Mouse (Mus musculus) adrenal gland, postnatal 14 days (tissue): ENCODE results near the gene Arhgap44. TPM values are rescaled to one million over a fixed set of nuclear protein-coding genes. Genes with fewer than 3 reads are reported as not detected.
A peak's percentile ranks its signal among the peaks of the same experiment; 100 is the strongest.

Experiments
- DNase-seq: peaks from one replicate; pipeline ENCODE4 v3.0.0; 2021; ENCODE audit warnings: mixed read lengths
- microRNA-seq, 2 experiments: library from miRNA; unstranded; fragments of <30 nt; microRNA quantifications; one replicate each; pipeline ENCODE4 v1.2.0; 2021
- total RNA-seq: library from RNA; stranded (reverse); gene quantifications from 2 replicates; pipeline ENCODE4 v1.2.3, GENCODE M21; 2021

Gene Arhgap44
- total RNA-seq, 1 experiment from 2014 or later: 8.2 TPM

- peak; percentile 68 for DNase-seq
These were observed 159.2 kb downstream of the Arhgap44 start for GRCm38 (mm10) chr11:65003611-65004010.

- DNase-seq: no peak
These were observed 161.0 kb downstream of the Arhgap44 start for GRCm38 (mm10) chr11:65001729-65002128.

- no peak for DNase-seq
These were observed 163.1 kb downstream of the Arhgap44 start for GRCm38 (mm10) chr11:64999685-65000084.

GRCm38 (mm10) chr11:64998439-64998838 lies 164.3 kb downstream of the Arhgap44 start:
- no peak for DNase-seq

GRCm38 (mm10) chr11:64988556-64988955 lies 174.2 kb downstream of the Arhgap44 start:
- DNase-seq: peak; percentile 17

DNA sequence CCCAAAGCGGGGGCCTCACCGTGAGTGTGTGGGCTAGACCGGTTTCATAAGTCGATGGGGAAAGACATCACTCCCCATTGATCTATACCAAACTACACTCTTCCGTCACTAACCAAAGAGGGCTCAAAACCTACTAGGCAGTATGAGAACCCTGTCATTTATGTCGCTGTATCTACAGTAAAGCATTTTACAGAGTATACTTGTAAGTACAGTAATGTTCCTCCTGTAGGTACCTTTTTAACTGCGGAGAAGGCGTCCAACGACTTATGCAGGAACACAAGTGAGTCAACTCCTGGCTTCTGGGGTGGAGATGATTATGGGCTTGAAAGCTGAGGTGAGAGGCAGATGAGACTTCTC lies 183.3 kb downstream of the Arhgap44 start:
- DNase-seq: no peak

GRCm38 (mm10) chr11:64978720-64979488 lies 183.9 kb downstream of the Arhgap44 start, which contains the start of gene Elac2:
TSS of gene Elac2 (plus strand) at chr11:64979038.
- DNase-seq: peak; percentile 98

GRCm38 (mm10) chr11:64972418-64972817 lies 190.3 kb downstream of the Arhgap44 start:
- no peak for DNase-seq

- peak; percentile 17 for DNase-seq
These were observed 191.2 kb downstream of the Arhgap44 start for GRCm38 (mm10) chr11:64971471-64971988.

GRCm38 (mm10) chr11:64968939-64969342 lies 193.8 kb downstream of the Arhgap44 start:
- DNase-seq: no peak

DNA sequence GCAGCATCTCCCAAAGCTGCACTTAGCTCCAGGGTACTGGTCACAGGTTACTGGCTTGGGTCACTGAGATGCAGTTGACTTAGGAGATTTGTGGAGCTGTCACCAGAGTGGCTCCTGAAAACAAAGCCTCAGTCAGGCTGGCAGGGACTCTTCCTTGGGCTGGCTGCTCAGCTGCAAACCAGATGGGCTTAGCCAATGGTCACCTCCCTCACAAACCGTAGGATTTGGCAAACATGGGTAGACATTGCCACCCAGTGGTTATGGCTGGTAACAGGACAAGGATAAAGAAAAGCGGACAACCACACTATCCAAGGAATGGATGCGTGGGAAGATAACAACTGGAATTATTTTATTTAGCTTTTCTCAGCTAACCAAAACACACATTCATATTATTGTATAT lies 194.3 kb downstream of the Arhgap44 start:
- peak; percentile 81 for DNase-seq

DNA sequence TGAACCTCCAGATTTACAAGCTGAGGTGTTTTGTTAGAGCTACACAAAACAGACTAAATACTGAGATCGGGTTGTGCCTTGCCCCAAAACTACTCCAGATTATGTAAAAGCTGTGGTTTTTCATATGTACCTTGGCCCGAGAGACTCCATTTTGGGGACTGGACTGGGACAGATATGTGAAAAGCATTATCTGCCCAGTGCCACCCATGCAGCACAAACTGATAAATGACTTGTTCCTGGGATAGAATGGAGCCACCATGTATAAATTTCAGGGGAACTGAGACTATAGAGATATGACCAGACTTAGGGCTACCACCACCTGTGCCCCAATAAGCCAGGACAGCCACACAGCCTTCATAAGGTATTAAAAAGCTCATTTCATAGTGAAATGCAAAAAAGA lies 200.1 kb downstream of the Arhgap44 start:
- DNase-seq: no peak

DNA sequence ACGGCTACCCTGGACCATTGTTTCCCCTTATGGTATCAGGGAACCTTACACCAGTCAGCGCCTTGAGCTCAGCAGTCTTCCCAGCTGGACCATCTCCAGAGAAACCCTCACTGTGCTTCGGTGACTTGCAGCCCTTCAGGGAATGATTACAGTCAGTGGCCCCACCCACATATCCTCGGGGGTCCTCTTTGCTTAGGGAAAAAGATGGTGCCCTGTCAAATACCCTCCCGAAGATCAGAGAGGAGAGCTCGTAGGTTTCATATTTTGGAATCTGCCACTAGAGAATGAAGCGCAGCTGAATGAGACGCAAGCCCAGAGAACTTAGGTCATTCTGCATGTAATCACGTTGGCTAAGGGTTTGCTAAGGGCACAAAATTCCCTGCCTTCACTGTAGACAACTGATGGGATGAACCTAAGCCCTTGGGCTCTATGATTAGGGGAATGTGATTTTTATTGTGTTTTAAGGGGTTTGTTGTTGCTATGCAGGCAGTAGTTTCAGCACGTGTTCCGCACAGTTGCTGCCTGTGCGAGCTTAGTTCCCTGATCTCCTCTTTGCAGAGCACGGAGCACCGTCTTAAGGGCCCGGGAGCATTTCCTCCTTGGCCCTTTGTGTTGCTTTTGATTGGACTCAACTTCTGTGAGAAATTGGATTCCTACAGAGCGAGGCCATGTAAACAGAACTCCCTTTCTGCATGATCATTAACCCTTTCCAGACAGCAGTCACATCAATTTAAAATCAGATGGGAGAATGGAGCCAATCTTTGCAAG lies 205.6 kb downstream of the Arhgap44 start:
- DNase-seq: no peak

Small RNAs within 50 kb of the gene (microRNA-seq; reads per million reads assigned to microRNA genes)
- 0 reads per million in 2 experiments for gene Gm25991

Other genes starting within 250 kb of the Arhgap44 start
- 39.9 and 47.8 TPM in 2 replicates for gene Elac2, start 183.9 kb downstream of the Arhgap44 start, total RNA-seq
- 0.34 and 0.63 TPM in 2 replicates for gene 1700086D15Rik, start 3.1 kb downstream of the Arhgap44 start, total RNA-seq
- gene Myocd, start 107.0 kb upstream of the Arhgap44 start, total RNA-seq: 1.3 and 1.6 TPM in 2 replicates